Mouse (Mus musculus) left cerebral cortex, adult 2 months (tissue): ENCODE results near the gene Hinfp. TPM values are rescaled to one million over a fixed set of nuclear protein-coding genes. Genes with fewer than 3 reads are reported as not detected.

Experiments
- DNase-seq, 2 experiments: peaks; one replicate each; pipeline ENCODE4 v3.0.0; 2021 to 2022; ENCODE audit warnings: low spot score in 2 of 2, mixed read lengths in 1 of 2; ENCODE audit errors: extremely low spot score in 1 of 2
- H3K27ac ChIP-seq: fragments of 200-600 bp; 2 replicates; pipeline ENCODE4 v1.8.1; 2022
- H3K4me3 ChIP-seq: fragments of 200-600 bp; 2 replicates; pipeline ENCODE4 v1.8.1; 2022
- CTCF ChIP-seq: fragments of 200-600 bp; IDR thresholded peaks from 2 replicates; pipeline ENCODE4 v1.8.1; 2022; ENCODE audit warnings: antibody characterized with exemption, mild to moderate bottlenecking, moderate library complexity
- intact Hi-C: fragments of 180-260 bp; cut with DNase I; formaldehyde crosslinking; loops from one replicate; pipeline ENCODE4 v1.15.1; 2025
- total RNA-seq, 2 experiments: library from RNA; stranded (reverse); gene quantifications; 2 replicates each; pipeline ENCODE4 v1.2.3; 2021

The Hinfp gene
- total RNA-seq, 2 experiments from 2014 or later, result 28.9 to 29.3 TPM

DNA sequence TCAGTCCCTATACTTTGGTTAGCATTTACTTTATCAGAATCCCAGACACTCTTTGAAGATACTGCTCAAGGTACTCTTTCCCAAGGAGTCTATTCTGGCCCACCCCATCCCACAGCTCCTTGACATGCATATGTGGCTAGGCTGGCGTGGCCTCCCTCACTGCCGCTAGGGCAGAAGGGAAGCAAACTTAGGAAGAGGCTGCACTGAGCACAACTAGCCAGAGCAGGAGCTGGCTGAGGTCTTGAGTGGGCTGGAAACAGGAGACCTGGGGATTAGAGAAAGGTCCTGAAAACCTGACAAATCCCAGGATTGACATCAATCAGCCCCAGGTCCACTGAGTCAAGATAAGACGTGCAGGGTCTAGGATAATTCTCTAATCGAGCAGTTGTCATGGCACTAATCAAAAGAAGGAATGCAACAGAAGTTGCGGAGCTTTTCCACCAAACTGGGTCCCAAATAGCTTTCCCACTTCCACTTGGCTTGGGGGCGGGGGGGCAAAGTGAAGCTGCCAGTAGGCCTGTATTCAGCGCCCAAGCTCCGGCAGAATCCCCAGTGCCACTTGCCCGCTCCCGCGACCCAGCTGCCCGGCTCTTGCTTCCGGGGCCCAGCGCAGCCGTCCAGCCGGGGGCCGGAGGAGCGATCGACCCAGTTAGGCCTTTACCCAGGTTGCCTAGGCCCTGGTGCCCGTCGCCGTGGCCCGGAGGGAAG lies 38.0 kb downstream of the Hinfp start:
- Histone ChIP-seq H3K4me3 (peak overlapping the region; percentile 67), H3K27ac (peak overlapping the region; percentile 98)
- peak; percentile 21 for TF ChIP-seq CTCF
- intact Hi-C loops, result loop anchor here (1.0 to 2.0 kb wide), 2 partner anchors 27 to 33 kb away; partner anchors contain the start of genes Cbl and Ccdc153
- DNase-seq, result no peak

DNA sequence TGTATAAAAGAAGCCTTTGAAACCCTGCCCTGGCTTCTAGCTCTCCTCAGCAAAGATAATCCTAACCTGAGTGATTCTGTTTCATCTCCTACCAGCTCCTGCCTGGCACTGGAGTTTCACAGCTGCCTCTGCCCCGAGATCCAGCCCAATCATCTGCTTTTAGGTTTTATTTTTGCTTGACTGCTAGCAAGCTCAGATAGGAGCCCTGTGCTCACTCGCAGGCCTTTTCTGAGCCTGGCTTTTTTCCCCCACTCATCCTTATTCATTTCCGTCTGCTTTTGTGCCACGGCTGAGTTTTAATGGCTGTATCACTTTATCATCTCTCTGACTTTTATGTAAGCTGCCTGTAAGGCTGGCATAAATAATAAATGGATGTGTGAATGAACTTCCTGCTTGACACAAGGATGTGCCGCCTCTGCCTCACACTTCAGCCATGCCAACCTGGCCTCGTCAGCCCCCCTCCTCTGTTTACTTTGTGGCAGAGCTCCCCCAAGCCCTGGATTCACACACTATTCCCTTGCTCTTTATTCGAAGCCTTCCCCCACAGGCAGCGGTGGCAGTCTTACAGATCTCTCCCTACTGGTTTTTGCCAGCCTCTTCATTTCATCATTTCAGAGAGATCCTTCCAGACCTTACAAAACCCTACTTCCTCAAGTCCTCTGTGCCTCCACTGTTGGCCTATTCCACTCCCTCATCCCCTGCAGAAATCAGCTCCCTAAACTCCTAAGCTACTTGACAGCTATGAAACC lies 38.8 kb downstream of the Hinfp start:
- peak; percentile 43 to 50 for DNase-seq
- TF ChIP-seq CTCF, result no peak
- no peak overlapping the region for H3K4me3 ChIP-seq
- intact Hi-C loops, result loop anchor here (1.0 kb wide), 1 partner anchor 26 kb away; the partner anchor contains the start of gene Ccdc153
- H3K27ac ChIP-seq, result peak overlapping the region; percentile 98

DNA sequence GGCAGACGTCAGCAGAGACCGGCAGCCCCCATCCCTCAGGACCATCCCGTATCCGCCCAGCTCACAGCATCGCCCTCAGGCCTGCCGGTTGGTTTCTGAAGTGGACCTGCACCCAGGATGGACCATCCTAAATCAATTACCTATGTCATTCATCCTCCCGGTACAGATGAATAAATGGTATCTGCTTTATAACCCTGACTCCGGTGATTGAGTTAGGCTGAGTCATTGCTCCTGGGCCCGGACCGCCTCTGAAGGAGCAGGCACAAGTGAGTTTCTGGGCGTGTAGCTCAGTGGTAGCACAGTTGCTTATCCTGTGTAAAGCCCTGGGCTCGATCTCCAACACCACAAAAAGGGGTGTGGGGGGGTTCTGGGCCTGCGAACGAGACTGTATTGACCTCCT lies 44.1 kb downstream of the Hinfp start:
- H3K27ac ChIP-seq, result no peak overlapping the region
- H3K4me3 ChIP-seq, result no peak overlapping the region
- no peak for DNase-seq
- intact Hi-C loops, result no loop called here
- no peak for TF ChIP-seq CTCF

DNA sequence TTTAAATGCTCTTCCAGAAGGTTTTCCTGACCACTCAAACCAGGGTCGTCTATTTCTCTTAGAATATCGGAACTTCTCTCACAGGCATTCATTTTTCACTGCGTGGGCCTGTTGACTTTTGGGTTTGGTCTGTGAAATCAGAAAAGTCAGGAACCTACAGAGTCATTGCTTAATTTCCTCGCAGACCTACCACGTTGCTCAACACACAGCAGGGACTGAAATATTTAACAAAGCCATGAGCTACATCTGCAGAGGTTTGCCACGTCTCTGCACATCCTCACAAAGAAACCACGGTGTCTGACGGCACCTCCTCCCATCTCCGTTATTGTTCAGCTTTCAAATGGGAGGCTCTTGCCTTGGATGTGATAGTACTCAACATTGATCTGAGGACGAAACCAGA lies 46.5 kb downstream of the Hinfp start:
- DNase-seq, result no peak
- no peak for TF ChIP-seq CTCF
- no peak overlapping the region for H3K27ac ChIP-seq
- no peak overlapping the region for H3K4me3 ChIP-seq
- intact Hi-C loops, result no loop called here

DNA sequence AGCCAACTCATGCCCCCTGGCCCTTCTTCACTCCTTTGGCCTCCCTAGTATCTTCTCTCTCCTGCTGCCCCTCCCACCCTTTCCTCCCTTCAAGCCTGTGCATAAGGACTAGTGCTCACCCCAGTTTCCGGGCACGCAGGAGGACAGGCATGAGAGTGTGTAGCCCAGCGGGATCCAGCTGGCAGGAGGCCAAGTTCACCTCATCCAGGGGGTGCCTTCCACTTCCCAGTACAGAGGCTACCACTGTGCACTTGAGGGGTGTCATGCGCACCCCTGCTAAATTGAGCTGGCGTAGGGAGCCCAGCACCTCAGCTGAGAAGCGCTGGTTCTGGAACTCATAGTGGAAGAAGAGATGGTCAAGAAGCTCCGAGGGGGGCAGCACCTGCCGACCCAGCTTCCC lies 49.3 kb downstream of the Hinfp start:
- no peak overlapping the region for H3K4me3 ChIP-seq
- no peak for DNase-seq
- no peak overlapping the region for H3K27ac ChIP-seq
- intact Hi-C loops, result no loop called here
- no peak for TF ChIP-seq CTCF

DNA sequence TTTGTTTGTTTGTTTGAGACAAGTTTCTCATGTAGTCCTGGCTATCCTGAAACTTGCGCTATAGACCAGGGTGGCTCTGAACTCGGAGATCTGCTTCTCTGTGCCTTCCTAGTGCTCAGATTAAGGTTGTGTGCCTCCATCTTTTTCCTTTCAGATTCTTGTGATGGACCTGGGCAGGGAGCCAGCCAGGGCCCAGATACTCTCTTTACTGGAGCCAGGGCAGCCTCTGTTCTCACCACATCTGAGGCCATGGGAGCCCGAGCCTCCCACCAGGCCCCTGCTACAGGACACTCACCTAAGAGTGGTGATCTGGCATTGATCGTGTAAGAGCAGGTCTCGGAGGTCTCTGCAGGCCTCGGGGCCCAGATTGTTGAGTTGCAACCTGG lies 50.3 kb downstream of the Hinfp start:
- intact Hi-C loops, result no loop called here
- no peak overlapping the region for H3K27ac ChIP-seq
- DNase-seq, result no peak
- H3K4me3 ChIP-seq, result no peak overlapping the region
- TF ChIP-seq CTCF, result no peak

DNA sequence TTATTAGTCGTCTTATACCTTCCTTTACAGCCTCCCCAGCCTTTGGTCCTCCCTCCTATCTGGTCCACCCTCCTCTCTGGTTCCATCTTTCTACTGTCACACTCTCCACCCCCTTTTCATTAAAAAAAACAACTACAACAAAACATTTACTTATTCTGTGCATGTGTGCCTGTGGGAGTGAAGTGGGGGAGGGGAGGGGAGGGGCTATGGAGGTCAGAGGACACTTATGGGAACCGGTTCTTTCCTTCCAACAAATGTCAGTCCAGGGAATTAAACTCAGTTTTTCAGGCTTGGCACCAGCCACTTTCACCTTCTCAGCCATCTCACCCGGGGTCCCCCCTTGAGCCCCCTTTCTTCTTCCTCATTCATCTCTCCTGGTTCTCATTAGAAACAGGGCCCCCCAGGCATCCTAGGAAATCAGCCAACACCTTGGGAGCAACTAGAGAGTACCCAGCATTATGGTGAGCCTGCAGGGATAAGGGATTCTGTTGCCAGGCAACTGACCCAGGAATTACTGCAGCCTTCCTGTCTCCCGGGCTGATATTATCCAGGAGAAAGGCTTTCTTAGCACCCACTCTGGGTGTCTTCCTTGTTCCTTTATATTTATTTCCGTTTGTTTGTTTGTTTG lies 50.8 kb downstream of the Hinfp start:
- peak in 1 of 2 experiments; percentile 21 for DNase-seq
- no peak overlapping the region for H3K4me3 ChIP-seq
- TF ChIP-seq CTCF, result no peak
- H3K27ac ChIP-seq, result no peak overlapping the region
- intact Hi-C loops, result no loop called here

DNA sequence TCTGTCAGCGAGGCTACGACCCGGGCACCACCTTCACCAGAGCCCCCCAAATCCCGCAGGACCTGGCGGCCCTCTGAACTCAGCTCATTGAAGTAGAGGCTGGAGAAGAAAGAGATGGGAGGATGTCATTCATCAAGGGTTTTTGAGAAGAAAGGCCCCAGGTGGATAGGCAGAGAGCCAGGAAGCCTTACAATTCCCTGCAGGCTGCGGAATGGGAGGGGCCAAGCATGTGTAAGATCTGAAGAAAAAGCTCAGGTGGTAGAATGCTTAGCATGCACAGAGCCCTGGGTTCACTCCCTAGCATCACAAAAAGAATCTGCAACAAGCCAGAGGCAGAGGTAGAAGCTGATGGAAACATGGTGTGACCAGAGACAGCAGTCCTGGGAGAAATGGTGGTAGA lies 52.0 kb downstream of the Hinfp start:
- intact Hi-C loops, result no loop called here
- no peak for TF ChIP-seq CTCF
- no peak for DNase-seq
- Histone ChIP-seq H3K27ac (no peak overlapping the region), H3K4me3 (no peak overlapping the region)

DNA sequence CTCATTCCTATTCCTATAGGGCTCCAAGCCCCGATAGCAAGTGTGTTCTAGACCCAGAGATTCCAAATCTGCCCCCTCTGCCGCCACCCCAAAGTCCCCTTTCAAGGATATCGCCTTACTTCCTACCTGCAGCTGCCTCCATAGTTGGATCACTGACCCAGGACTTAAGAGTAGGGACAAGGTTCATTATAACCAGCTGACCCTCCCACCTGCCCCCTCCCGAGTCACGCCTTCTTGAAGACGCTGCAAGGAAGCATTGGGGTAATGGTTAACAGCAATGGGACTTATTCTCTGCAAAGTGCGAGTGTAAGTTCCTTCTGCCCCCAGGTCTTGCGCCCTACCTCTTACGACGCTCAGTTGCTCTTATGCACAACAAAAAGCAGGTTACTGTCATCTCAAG lies 54.2 kb downstream of the Hinfp start, which contains the start of gene Pdzd3:
Gene Pdzd3 (minus strand): TSS at position 158 of the 400 bp plus-strand sequence.
- TF ChIP-seq CTCF, result no peak
- H3K4me3 ChIP-seq, result no peak within 1 kb of the TSS
- intact Hi-C loops, result no loop called here
- no peak for DNase-seq
- no peak within 1 kb of the TSS for H3K27ac ChIP-seq

DNA sequence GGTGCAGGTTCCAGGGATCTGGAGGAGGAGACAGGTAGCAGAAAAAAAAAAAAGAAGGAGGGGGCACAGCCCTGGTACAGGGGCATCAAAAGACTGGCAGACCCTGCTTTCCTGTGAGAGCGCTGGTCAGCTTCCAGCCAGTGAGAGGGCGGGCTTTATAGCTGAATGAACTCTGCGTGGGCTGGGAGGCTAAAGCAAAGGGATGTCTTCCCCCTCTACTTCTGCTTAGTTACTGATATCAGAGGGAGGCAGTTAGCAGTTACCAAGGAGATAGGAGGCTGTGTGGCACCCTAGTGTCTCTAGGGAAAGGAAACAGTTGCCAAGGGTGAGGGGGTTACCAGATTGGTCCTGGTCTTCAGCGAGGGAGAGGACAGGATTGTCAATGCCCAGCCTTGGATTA lies 55.0 kb downstream of the Hinfp start:
- no peak overlapping the region for H3K27ac ChIP-seq
- peak in 1 of 2 experiments; percentile 38 for DNase-seq
- intact Hi-C loops, result no loop called here

DNA sequence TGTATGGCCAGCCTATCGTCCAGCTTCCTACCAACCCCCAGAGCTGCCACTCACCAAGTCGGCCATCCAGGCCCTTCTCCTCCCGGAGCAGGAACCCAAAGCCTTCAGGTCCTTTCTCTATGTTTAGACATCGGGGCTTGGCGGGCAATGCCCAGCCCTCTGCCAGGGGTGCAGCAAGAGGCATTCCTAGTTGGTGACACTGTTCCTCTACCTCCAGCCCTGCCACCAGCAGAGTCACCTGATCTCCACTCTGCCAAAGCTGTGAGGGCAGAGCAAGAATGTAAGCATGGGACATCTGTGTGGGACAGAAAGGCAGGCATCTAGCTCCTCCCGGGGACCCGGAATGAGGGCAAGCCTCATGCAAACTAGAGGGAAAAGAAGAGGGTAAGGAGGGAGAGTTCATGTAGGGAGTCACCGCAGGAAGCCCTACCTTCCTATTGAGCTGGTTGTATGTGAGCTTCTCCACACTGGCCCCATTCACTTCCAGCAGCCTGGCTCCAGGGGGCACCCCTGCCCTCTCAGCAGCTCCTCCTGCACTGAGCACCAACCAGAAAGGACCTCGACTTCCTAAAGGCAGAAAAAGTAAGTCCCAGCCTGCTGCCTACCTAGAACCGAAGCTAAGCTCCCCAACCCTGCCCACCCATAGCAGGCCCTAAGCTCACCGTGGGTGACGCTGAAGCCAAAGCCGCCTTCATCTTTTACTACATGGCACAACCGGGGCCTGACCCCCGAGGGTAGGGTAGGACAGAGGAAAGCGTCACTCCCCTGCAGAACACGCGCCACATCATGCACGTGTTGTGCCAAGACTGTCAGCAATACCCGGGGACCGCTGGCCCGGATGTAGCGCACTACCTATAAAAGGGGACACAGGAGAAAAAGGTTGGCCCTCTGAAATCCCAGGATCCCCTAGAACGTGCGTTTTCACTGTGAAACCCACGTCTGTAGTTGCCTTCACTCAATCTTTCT lies 56.0 kb downstream of the Hinfp start:
- intact Hi-C loops, result no loop called here
- peak; percentile 67 for TF ChIP-seq CTCF
- Histone ChIP-seq H3K27ac (no peak overlapping the region), H3K4me3 (no peak overlapping the region)
- peak; percentile 53 to 65 for DNase-seq

More for the DNA sequence above, 55.0 kb downstream of the Hinfp start:
- H3K4me3 ChIP-seq, result no peak overlapping the region
- no peak for TF ChIP-seq CTCF
